Mouse (Mus musculus) embryo, embryonic 11 days (tissue): ENCODE measurements around the gene Prr14.
"Not testable (repeated sequence)": the region's sequence is repeated elsewhere in the genome, so short reads cannot be mapped to it uniquely, and the experiment has no call there.

ENCODE experiments used
- DNase-seq: peaks from one replicate; pipeline ENCODE4 v3.0.0-alpha.2; 2015

The Prr14 gene

GRCm38 (mm10) chr7:127459311-127459710 lies at the start of gene Prr14:
Gene Prr14, plus strand, starts transcription at chr7:127459611.
- DNase-seq: not testable (repeated sequence)

- no peak for DNase-seq
Measured at GRCm38 (mm10) chr7:127411418-127411817, 48.0 kb upstream of the Prr14 start.

- DNase-seq: peak; percentile 96
Measured at GRCm38 (mm10) chr7:127421388-127422191, 37.8 kb upstream of the Prr14 start, which contains the start of gene Zfp688. Gene Zfp688, minus strand, starts transcription at chr7:127422068.

GRCm38 (mm10) chr7:127422247-127422646 lies 37.2 kb upstream of the Prr14 start:
- DNase-seq: no peak

- DNase-seq: no peak
Measured at GRCm38 (mm10) chr7:127425291-127425690, 34.1 kb upstream of the Prr14 start.

- no peak for DNase-seq
Measured at GRCm38 (mm10) chr7:127425911-127426310, 33.5 kb upstream of the Prr14 start.

GRCm38 (mm10) chr7:127426354-127426753 lies 33.1 kb upstream of the Prr14 start:
- no peak for DNase-seq

GRCm38 (mm10) chr7:127435206-127435605 lies 24.2 kb upstream of the Prr14 start:
- no peak for DNase-seq

- no peak for DNase-seq
Measured at GRCm38 (mm10) chr7:127437724-127438123, 21.7 kb upstream of the Prr14 start.

- DNase-seq: no peak
Measured at GRCm38 (mm10) chr7:127443976-127444375, 15.4 kb upstream of the Prr14 start.

GRCm38 (mm10) chr7:127448521-127449300 lies 10.7 kb upstream of the Prr14 start, which contains the start of gene Zfp689:
Gene Zfp689, minus strand, starts transcription at chr7:127449158.
- peak; percentile 95 for DNase-seq

- DNase-seq: no peak
Measured at GRCm38 (mm10) chr7:127449966-127450365, 9.4 kb upstream of the Prr14 start.

- no peak for DNase-seq
Measured at GRCm38 (mm10) chr7:127453056-127453455, 6.4 kb upstream of the Prr14 start.

GRCm38 (mm10) chr7:127454905-127455304 lies 4.5 kb upstream of the Prr14 start:
- no peak for DNase-seq

- not testable (repeated sequence) for DNase-seq
Measured at GRCm38 (mm10) chr7:127458371-127459122, 864 bp upstream of the Prr14 start.

GRCm38 (mm10) chr7:127465191-127465590 lies 5.8 kb downstream of the Prr14 start:
- DNase-seq: no peak

GRCm38 (mm10) chr7:127465670-127466069 lies 6.3 kb downstream of the Prr14 start:
- DNase-seq: not testable (repeated sequence)

GRCm38 (mm10) chr7:127466606-127467005 lies 7.2 kb downstream of the Prr14 start:
- DNase-seq: no peak

- peak; percentile 57 for DNase-seq
Measured at GRCm38 (mm10) chr7:127470011-127470715, 10.8 kb downstream of the Prr14 start.

- peak; percentile 99 for DNase-seq
Measured at GRCm38 (mm10) chr7:127470743-127471645, 11.6 kb downstream of the Prr14 start.

- DNase-seq: peak; percentile 72
Measured at GRCm38 (mm10) chr7:127471646-127472010, 12.2 kb downstream of the Prr14 start.
